Mouse (Mus musculus): ENCODE measurements around the gene Nfya. TPM values are rescaled to one million over a fixed set of nuclear protein-coding genes. Genes with fewer than 3 reads are reported as not detected.
A peak's percentile ranks its signal among the peaks of the same experiment; 100 is the strongest.

Nfya gene
- polyA plus RNA-seq, 1 experiment, result 99.1 TPM

DNA sequence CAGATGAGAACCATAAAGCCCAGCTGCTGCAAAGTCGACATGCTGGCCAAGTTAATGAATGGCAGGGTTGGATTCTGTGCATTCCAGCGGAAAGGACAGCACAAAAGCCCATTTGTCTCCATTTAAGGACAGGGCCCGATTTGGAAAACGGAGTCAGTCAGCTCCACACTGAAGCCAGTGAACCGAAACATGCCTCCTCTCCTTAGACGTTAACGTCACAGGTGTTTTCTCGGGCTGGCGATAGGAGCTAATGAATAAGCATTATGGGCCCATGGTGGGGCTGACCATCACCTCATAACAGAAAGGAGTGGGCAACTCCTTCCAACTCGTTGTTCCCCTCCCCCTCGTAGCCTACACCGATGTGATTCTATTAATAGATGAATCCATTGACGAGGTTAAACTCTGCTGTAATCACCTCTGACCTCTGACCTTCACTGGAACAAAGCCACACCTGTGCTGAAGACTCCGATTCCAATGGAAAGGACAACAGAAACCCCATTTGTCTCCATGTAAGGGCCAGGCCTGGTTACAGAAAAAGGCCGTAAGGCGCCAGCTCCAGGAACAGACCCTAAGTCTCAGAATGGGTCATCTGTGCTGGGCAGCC lies 33.9 kb upstream of the Nfya start:
- no peak for DNase-seq (ENCODE audit: low read depth)
- TF ChIP-seq CTCF (IDR thresholded peaks at IDR 0.05; ENCODE audit: borderline replicate concordance, extremely low read depth, insufficient read depth, insufficient read length) (no peak), POLR2A (IDR thresholded peaks at IDR 0.05; ENCODE audit: borderline replicate concordance, extremely low read depth, insufficient read depth, insufficient read length, poor library complexity, severe bottlenecking) (no peak)

DNA sequence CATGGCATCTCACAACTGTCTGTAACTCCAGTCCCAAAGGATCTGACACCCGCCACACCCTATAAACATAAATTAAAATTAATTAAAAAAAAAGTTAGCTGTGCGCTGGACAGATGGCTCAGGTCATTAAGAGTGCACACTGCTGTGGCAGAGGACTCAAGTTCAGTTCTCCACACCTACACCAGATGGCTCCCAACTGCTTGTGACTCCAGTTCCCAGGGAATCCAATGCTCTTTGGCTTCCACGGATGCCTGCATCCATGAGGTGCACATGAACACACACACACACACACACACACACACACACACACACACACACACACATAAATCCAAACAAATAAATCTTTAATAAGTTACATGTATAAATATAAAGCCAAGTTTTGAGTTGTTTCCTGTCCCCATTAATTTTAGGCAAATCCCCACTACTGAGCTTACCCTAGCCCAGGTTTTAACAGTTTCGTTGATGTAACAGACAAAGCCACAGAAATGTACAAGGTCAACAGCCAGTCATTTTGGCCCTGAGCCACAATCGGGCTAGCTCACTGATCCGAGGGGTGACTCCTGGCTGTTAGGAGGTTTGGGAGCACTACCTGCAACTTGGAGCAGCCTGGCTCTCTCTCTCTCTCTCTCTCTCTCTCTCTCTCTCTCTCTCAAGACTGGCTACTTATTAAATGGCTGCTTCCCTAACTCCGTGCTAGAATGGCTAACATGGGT lies 33.2 kb upstream of the Nfya start:
- TF ChIP-seq POLR2A (IDR thresholded peaks at IDR 0.05; ENCODE audit: borderline replicate concordance, extremely low read depth, insufficient read depth, insufficient read length, poor library complexity, severe bottlenecking) (no peak), CTCF (IDR thresholded peaks at IDR 0.05; ENCODE audit: borderline replicate concordance, extremely low read depth, insufficient read depth, insufficient read length) (peak; percentile 16; the same call in 1 of the 2 replicates)
- peak; percentile 55 for DNase-seq (ENCODE audit: low read depth)

DNA sequence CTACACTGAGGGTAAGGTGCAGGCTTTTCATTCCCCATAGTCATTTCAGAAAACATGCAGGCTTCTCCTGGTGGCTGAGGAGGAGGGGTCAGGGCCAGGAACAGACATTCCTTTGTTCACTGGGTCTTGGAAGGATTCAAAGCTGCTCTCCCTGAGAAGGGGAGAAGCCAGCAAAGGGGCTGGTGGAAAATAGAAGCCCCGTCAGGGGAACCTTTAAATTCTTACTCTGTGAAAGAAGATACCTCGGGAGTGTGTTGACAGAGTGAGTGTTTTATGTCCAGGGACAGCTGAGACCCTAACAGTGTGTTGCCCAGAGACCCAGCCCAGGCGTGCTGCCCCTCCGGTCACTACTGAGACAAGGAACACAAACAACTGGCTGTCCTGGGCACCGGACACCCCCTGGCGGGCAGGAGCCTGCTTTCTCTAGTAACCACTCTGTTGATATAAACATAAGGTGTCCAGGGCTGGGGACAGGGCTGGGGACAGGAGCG lies 27.8 kb upstream of the Nfya start:
- 0 out of 2 replicates have a peak, but pooled peaks have one; percentile 1 for TF ChIP-seq CTCF (IDR thresholded peaks at IDR 0.05; ENCODE audit: borderline replicate concordance, extremely low read depth, insufficient read depth, insufficient read length)
- TF ChIP-seq POLR2A (IDR thresholded peaks at IDR 0.05; ENCODE audit: borderline replicate concordance, extremely low read depth, insufficient read depth, insufficient read length, poor library complexity, severe bottlenecking), result no peak
- DNase-seq (ENCODE audit: low read depth), result peak; percentile 58

DNA sequence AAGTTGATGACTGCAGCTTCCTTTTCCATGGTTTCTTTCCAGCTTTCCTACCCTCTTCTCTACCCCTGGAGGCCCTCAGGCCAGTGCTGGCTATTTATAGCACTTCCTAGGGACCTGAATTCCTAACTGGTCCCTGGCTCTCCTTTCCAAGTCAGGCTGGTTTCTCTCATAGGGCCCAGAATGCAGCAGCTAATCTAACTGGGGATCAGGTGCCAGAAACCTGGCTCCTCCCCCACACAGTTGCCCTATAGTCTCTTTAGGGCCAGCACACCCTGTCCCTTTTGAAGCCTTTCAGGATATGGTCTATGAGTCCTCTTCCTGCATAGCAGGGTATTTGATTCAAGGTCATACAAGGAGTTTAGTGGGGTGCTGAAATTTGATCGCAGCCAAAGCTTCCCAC lies 26.8 kb upstream of the Nfya start:
- TF ChIP-seq CTCF (IDR thresholded peaks at IDR 0.05; ENCODE audit: borderline replicate concordance, extremely low read depth, insufficient read depth, insufficient read length), result no peak
- no peak for DNase-seq (ENCODE audit: low read depth)

DNA sequence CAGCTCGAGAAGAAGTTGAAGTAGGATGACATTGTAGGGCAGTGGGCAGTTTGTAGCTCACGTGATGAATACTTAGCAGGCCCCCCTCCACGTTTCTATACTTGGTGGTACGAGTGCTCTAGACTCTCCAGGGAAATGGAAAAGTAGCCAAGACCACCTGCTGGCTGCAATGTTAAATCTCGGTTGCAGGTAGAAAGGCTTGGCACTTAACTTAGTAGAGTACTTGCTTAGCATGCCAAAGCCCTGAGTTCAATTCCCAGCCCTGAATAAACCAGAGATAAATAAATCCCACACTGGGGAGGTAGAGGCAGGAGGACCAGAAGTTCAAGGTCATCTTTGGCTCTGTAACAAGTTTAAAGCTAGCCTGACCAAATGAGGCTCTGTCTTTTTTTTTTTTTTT lies 24.8 kb upstream of the Nfya start:
- DNase-seq (ENCODE audit: low read depth), result no peak

DNA sequence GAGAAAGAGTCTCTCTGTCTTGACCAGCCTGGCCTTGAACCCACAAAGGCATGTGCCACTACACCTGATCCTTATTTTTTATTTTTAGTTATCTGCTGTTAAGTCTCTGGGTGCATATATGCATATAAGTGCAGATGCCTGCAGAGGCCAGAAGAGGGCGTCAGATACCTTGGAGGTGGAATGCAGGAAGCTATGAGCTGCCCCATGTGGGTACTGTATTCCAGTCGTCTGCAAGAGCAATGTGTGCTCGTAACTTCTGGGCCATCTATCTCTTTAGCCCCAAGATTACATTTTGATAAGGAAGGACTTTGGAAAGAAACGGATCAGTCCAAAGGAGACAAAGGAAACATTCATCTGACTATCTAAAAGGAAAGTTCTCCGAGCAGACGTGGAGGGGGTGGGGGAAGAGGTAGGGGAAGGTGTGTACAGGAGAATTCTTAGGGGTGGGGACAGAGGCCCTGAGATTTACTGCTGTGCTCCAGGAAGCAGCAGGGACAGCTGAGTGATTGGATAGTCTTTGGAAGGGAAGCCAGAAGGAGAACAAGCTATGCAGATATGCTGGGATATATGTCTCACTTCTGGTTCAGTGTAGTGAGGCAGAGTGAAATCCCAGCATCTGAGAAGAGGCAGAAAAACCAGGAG lies 24.1 kb upstream of the Nfya start:
- no peak for DNase-seq (ENCODE audit: low read depth)
- TF ChIP-seq POLR2A (IDR thresholded peaks at IDR 0.05; ENCODE audit: borderline replicate concordance, extremely low read depth, insufficient read depth, insufficient read length, poor library complexity, severe bottlenecking) (no peak), CTCF (IDR thresholded peaks at IDR 0.05; ENCODE audit: borderline replicate concordance, extremely low read depth, insufficient read depth, insufficient read length) (no peak)

More for the DNA sequence above, 24.8 kb upstream of the Nfya start:
- TF ChIP-seq POLR2A (IDR thresholded peaks at IDR 0.05; ENCODE audit: borderline replicate concordance, extremely low read depth, insufficient read depth, insufficient read length, poor library complexity, severe bottlenecking), result no peak
- no peak for TF ChIP-seq CTCF (IDR thresholded peaks at IDR 0.05; ENCODE audit: borderline replicate concordance, extremely low read depth, insufficient read depth, insufficient read length)

DNA sequence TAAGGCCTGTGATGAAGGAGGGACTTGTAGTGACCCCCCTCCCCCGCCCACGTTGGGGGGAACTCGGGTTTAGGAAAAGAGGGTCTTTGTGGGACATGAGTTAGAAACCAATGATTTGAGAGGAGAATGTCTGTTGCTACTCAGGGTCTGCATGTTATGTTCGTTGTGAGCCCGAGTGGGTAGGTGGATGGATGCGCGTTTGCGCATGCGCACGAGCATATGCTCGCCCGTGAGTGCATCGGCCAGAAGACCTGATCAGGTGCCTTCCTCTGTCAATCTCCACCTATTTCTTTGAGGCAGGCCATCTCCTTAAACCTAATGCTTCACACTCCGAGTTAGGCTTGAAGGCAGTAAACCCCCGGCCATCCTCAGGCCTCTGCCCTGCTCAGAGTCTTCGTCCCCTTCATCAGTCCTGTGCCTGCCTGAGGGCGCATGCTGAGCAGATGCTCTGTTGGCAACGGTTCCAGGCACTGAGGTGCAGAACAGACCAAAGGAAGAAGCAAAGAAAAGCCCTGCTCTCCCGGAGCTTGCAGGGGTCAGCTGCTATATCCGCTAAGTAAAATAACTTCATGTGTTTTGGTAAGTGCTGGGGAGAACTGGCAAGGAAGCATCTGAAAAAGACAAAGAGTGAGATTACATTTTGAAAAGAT lies 23.4 kb upstream of the Nfya start:
- no peak for TF ChIP-seq POLR2A (IDR thresholded peaks at IDR 0.05; ENCODE audit: borderline replicate concordance, extremely low read depth, insufficient read depth, insufficient read length, poor library complexity, severe bottlenecking)
- TF ChIP-seq CTCF (IDR thresholded peaks at IDR 0.05; ENCODE audit: borderline replicate concordance, extremely low read depth, insufficient read depth, insufficient read length), result no peak
- DNase-seq (ENCODE audit: low read depth), result peak; percentile 55

DNA sequence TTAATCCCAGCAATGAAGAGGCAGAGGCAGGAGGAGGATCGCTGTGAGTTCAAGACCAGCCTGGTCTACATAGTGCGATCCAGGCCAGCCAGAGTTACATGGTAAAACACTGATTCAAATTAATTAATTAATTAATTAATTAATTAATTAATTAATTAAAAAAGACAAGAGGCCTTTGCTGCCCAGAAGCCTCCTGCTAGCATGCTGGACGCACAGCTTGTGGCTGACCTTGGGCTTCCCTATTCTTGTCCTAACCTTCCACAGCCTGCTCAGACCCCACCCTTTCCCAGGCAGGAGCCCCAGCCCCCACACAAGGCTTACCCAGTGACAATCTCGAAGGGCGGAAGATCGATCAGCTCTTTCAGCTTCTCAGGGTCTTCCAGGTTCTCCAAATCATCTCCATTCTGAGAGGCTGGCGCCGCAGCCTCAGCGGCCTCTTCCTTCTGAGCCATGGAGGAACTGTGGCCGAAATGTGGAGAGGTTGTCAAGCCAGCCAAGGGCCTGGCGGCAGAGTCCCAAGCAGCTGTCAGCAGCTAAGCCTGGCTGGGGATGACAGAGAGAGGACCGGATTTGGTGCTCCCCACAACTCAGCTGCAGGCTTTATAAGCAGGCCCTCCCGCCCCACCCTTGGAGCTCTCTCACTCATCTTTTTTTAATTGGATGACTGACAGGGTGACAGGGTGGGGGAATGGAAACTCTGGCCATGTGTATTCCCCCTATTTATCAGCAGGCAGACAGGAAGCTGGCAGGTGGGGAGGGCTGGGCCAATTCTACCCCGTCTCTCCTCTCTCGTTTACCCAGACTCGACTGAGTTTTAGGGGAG lies 22.7 kb upstream of the Nfya start, which contains the start of gene Apobec2:
TSS of gene Apobec2 (minus strand) at position 773 of the 823 bp plus-strand sequence.
- no peak for DNase-seq (ENCODE audit: low read depth)
- TF ChIP-seq CTCF (IDR thresholded peaks at IDR 0.05; ENCODE audit: borderline replicate concordance, extremely low read depth, insufficient read depth, insufficient read length) (no peak), POLR2A (IDR thresholded peaks at IDR 0.05; ENCODE audit: borderline replicate concordance, extremely low read depth, insufficient read depth, insufficient read length, poor library complexity, severe bottlenecking) (no peak)

DNA sequence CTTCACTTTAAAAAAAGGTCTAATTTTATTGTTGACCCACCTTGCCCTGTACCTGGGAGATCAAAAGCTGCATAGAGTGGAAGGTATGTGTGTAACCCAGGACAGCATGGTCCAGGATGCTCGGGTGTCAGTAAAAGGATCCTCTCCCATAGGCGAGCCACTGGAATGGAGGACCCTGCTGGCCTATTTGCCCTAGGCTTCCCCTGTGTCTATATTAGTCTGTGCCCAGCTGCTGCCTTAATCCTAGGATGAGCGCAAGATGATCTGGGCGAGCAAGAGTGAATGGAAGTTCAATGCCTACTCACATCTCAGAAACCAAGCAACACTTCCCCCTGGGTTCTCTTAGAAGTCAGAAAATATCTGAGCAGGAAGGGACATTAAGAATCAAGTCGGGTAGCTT lies 21.3 kb upstream of the Nfya start:
- DNase-seq (ENCODE audit: low read depth), result no peak
- TF ChIP-seq POLR2A (IDR thresholded peaks at IDR 0.05; ENCODE audit: borderline replicate concordance, extremely low read depth, insufficient read depth, insufficient read length, poor library complexity, severe bottlenecking), result no peak
- TF ChIP-seq CTCF (IDR thresholded peaks at IDR 0.05; ENCODE audit: borderline replicate concordance, extremely low read depth, insufficient read depth, insufficient read length), result no peak

DNA sequence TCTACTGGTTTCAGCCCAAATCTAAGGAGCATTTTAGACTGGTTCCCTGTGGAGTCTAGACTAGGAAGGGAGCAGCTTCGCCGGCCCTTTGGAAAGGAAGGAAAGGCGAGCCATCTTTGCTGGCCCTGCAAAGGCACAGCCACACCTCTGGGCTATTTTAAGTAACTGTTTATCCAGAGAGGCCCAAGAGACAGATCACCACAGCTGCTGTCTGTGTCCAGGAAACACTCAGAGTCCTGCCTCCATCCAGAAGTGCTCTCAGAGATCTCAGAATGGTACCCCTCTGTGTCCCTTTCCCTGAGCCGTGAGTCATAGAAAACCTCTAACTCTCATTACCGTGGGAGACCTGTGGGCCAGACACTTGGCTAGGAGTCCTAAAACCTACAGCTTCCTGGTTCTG lies 20.7 kb upstream of the Nfya start:
- DNase-seq (ENCODE audit: low read depth), result no peak
- TF ChIP-seq POLR2A (IDR thresholded peaks at IDR 0.05; ENCODE audit: borderline replicate concordance, extremely low read depth, insufficient read depth, insufficient read length, poor library complexity, severe bottlenecking) (no peak), CTCF (IDR thresholded peaks at IDR 0.05; ENCODE audit: borderline replicate concordance, extremely low read depth, insufficient read depth, insufficient read length) (no peak)
